Mouse (Mus musculus): ENCODE results near the gene Gm11639. TPM values are rescaled to one million over a fixed set of nuclear protein-coding genes. Genes with fewer than 3 reads are reported as not detected.

Gm11639 gene
- polyA plus RNA-seq, 1 experiment from 2014 or later, result not detected

DNA sequence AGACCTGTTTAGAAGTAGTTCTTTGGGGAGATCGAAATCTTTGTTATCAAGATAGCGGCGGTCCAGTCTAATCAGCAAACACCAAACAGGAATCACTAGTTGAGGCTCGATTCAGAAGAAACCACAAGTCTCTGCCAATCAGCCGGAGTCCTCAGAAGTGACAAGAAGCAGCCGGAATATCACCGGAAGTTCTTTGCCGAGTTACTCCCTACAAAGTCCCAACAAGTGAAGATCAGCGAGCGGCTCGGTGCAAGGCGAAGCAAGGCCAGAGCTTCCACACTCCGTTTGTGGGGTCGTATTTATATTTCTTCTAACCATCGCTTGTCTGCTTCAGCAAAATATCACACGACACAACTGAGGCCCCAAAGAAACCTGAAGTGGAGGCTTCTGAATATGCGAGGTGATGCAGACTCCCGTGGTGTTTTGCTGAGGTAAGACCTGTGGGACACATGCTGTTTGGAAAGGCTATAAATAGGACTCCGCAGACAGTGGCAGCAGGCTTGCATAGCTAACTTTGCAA, 471.3 kb downstream of the Gm11639 start:
- Histone ChIP-seq H3K9ac (ENCODE audit: low read depth, low read length) (no peak overlapping the region), H3K4me1 (replicated peaks; ENCODE audit: control insufficient read depth, insufficient read depth, low read length) (peaks cover 6% of the 10 kb centered on the region; the same call in 1 of the 2 replicates), H3K27me3 (ENCODE audit: control insufficient read depth, insufficient read depth, low read length) (no peaks in the 10 kb centered on the region), H3K27ac (ENCODE audit: low read depth, low read length) (no peak overlapping the region), H3K4me3 (ENCODE audit: low read depth, low read length) (no peak overlapping the region), H3K4me2 (replicated peaks; ENCODE audit: low read depth, low read length) (no peak overlapping the region), H3K9me3 (ENCODE audit: control insufficient read depth, low read length) (no peaks in the 10 kb centered on the region), H3K36me3 (ENCODE audit: control insufficient read depth, insufficient read depth, low read length) (no peaks in the 10 kb centered on the region)
- WGBS, result 86% methylated on average over 19 of the region's 19 CpGs
- ATAC-seq (ENCODE audit: low FRiP score) (no peak), DNase-seq (ENCODE audit: low spot score) (no peak)

DNA sequence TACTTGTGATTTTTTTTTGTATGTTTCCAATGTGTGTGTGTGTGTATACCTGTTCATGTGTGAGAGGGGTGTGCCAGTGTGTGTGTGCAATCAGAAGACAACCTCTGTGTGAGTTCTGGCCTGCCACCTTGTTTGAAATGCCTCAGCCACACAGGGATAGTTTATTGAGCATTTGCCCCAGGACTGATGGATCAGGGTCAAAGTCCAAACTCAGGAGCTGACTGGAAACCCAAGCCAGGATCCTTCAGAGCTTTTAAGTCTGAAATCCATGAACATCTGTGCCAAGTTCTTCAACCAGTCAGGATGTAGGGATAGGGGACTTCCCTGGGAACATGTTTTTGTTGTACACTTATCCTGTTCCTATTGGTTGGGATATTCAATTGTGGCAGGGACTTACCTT, 472.5 kb downstream of the Gm11639 start:
- Histone ChIP-seq H3K4me1 (replicated peaks; ENCODE audit: control insufficient read depth, insufficient read depth, low read length) (peaks cover 5% of the 10 kb centered on the region; the same call in 1 of the 2 replicates), H3K27me3 (ENCODE audit: control insufficient read depth, insufficient read depth, low read length) (no peaks in the 10 kb centered on the region), H3K36me3 (ENCODE audit: control insufficient read depth, insufficient read depth, low read length) (no peaks in the 10 kb centered on the region), H3K4me2 (replicated peaks; ENCODE audit: low read depth, low read length) (no peak overlapping the region), H3K27ac (ENCODE audit: low read depth, low read length) (no peak overlapping the region), H3K9ac (ENCODE audit: low read depth, low read length) (no peak overlapping the region), H3K9me3 (ENCODE audit: control insufficient read depth, low read length) (0 out of 2 replicates have a peak, but pooled peaks cover 2% of the 10 kb centered on the region), H3K4me3 (ENCODE audit: low read depth, low read length) (no peak overlapping the region)
- DNase-seq (ENCODE audit: low spot score), result no peak
- no peak for ATAC-seq (ENCODE audit: low FRiP score)

DNA sequence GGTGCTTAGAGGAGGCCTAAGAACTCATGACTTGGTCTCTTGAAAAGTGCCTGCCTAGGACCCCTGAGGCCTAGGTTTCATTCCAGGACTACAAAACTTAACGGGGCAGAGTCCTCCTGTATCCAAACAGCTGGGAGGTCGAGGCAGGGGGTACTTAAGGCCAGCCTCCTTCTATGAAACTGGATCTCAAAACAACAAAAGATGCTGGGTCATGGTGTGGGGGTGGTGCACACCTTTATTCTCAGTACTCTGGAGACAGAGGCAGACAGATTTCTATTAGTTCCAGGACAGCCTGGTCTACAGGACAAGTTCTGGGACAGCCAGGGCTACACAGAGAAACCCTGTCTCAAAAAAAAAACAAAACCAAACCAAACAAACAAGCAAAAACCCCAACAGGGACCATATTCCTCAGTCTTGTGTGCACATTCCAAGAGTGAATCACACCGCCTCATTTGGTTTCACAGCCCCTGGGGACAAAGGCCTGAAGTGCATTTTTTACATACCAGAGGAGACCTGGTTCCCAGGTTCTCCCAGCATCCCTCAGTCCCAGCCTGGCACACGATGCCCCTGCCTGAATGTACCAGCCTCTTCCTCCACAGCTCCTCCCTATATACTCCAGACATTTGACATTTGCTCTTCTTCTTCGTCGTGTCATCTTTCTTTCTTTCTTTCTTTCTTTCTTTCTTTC, 474.3 kb downstream of the Gm11639 start:
- H3K4me3 ChIP-seq (ENCODE audit: low read depth, low read length), result no peak overlapping the region
- 61% methylated on average over 6 of the region's 6 CpGs for whole genome bisulfite sequencing
- no peaks in the 10 kb centered on the region for H3K36me3 ChIP-seq (ENCODE audit: control insufficient read depth, insufficient read depth, low read length)
- H3K9me3 ChIP-seq (ENCODE audit: control insufficient read depth, low read length), result 0 out of 2 replicates have a peak, but pooled peaks cover 2% of the 10 kb centered on the region
- H3K27ac ChIP-seq (ENCODE audit: low read depth, low read length), result no peak overlapping the region
- ATAC-seq (ENCODE audit: low FRiP score), result no peak
- no peak overlapping the region for H3K9ac ChIP-seq (ENCODE audit: low read depth, low read length)
- DNase-seq (ENCODE audit: low spot score), result no peak
- no peaks in the 10 kb centered on the region for H3K27me3 ChIP-seq (ENCODE audit: control insufficient read depth, insufficient read depth, low read length)
- no peak overlapping the region for H3K4me2 ChIP-seq (replicated peaks; ENCODE audit: low read depth, low read length)
- no peaks in the 10 kb centered on the region for H3K4me1 ChIP-seq (replicated peaks; ENCODE audit: control insufficient read depth, insufficient read depth, low read length)

DNA sequence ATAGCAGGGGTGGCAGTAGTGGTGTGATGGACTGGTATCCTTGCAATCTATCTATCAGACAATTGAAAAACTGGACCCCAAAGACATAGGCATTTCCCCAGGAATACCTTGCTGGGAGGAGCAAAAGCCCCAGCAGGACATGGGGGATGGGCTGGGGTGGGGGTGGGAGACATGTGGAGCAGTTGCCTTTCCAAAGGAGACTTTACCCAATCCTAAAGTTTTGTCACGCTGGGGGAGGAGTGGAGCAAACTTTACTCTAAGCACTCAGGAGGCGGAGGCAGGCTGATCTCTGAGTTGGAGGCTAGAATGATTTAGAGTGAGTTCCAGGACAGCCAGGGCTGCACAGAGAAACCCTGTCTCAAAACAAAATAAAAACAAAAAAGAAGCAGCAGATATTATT, 475.9 kb downstream of the Gm11639 start:
- no peak overlapping the region for H3K4me3 ChIP-seq (ENCODE audit: low read depth, low read length)
- 79% methylated on average over 2 of the region's 2 CpGs for WGBS

DNA sequence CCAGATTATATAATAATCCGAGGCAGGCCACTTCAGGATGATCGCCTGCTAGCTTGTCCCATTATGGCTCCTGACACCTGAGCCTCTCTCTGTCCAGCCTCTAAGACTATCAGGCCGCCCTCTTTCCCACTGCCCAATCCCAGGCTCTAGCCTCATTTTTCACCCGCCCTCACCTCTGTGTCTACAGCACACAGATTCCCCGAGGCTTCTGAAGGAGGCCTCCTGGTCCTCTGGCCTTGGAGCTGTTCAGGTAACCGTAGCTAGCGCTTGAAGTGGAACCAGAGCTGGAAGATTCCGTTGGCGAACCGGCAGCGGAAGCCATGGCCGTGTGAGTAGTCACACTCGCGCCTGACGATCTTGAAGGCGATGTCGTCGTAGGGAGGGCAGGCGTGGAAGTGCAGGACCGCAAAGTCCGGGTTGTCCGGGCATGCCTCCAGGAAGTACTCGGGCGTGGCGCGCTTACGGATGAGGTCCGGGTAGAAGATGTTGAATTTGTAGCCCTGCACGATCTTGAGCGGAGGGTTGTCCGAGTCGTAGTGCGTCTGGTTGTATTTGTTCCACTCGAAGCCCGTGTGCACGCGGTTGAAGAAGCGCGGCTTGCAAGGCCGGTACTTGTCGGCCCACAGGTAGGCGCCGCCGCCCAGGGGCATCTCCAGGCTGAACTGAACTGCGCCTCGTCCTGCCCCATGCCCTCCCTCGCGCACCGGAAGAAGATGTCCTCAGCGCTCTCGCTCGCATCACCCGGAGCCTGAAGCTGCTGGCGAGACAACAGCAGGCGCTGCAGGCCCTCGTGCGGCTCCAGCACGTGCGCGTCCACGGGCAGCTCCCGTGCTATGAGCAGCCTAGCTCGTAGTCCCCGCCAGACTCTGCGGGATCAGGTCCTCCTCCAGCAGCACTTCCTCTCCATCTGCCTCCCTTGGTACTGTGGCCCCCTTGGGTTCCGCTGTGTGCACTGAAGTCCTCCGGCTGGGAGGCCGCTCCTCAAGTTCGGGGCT, 479.3 kb downstream of the Gm11639 start:
- Histone ChIP-seq H3K4me3 (ENCODE audit: low read depth, low read length) (no peak overlapping the region), H3K27ac (ENCODE audit: low read depth, low read length) (no peak overlapping the region), H3K36me3 (ENCODE audit: control insufficient read depth, insufficient read depth, low read length) (no peaks in the 10 kb centered on the region), H3K9me3 (ENCODE audit: control insufficient read depth, low read length) (0 out of 2 replicates have a peak, but pooled peaks cover 2% of the 10 kb centered on the region), H3K27me3 (ENCODE audit: control insufficient read depth, insufficient read depth, low read length) (no peaks in the 10 kb centered on the region), H3K9ac (ENCODE audit: low read depth, low read length) (no peak overlapping the region), H3K4me2 (replicated peaks; ENCODE audit: low read depth, low read length) (no peak overlapping the region), H3K4me1 (replicated peaks; ENCODE audit: control insufficient read depth, insufficient read depth, low read length) (no peaks in the 10 kb centered on the region)
- DNase-seq (ENCODE audit: low spot score) (no peak), ATAC-seq (ENCODE audit: low FRiP score) (no peak)
- 80% methylated on average over 69 of the region's 69 CpGs for WGBS

More for the DNA sequence above, 475.9 kb downstream of the Gm11639 start:
- Histone ChIP-seq H3K9ac (ENCODE audit: low read depth, low read length) (no peak overlapping the region), H3K9me3 (ENCODE audit: control insufficient read depth, low read length) (0 out of 2 replicates have a peak, but pooled peaks cover 2% of the 10 kb centered on the region), H3K36me3 (ENCODE audit: control insufficient read depth, insufficient read depth, low read length) (no peaks in the 10 kb centered on the region), H3K4me2 (replicated peaks; ENCODE audit: low read depth, low read length) (no peak overlapping the region), H3K4me1 (replicated peaks; ENCODE audit: control insufficient read depth, insufficient read depth, low read length) (no peaks in the 10 kb centered on the region), H3K27ac (ENCODE audit: low read depth, low read length) (no peak overlapping the region), H3K27me3 (ENCODE audit: control insufficient read depth, insufficient read depth, low read length) (no peaks in the 10 kb centered on the region)
- no peak for ATAC-seq (ENCODE audit: low FRiP score)
- DNase-seq (ENCODE audit: low spot score), result no peak

DNA sequence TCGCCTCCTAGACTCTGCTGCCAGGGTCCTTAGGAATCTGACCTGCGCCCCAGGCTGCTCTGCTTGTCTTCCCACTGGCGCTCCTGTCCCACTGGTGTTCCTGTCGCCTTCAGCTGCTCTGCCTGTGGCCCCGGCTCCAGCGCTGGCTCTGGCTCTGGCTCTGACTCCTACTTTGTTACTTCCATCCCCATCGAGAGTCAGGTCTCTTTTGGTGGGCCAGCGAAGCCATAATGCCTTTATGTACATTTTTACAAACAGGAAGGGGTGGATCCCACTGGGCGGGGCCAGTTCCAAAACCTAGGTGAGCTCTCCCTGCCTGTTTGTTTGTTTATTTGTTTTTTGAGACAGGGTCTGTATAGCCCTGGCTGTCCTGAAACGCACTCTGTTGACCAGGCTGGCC, 481.3 kb downstream of the Gm11639 start:
- WGBS, result 85% methylated on average over 10 of the region's 10 CpGs
- Histone ChIP-seq H3K4me3 (ENCODE audit: low read depth, low read length) (no peak overlapping the region), H3K36me3 (ENCODE audit: control insufficient read depth, insufficient read depth, low read length) (no peaks in the 10 kb centered on the region), H3K27me3 (ENCODE audit: control insufficient read depth, insufficient read depth, low read length) (no peaks in the 10 kb centered on the region), H3K27ac (ENCODE audit: low read depth, low read length) (no peak overlapping the region), H3K4me2 (replicated peaks; ENCODE audit: low read depth, low read length) (no peak overlapping the region), H3K4me1 (replicated peaks; ENCODE audit: control insufficient read depth, insufficient read depth, low read length) (no peaks in the 10 kb centered on the region), H3K9ac (ENCODE audit: low read depth, low read length) (no peak overlapping the region), H3K9me3 (ENCODE audit: control insufficient read depth, low read length) (0 out of 2 replicates have a peak, but pooled peaks cover 2% of the 10 kb centered on the region)
- DNase-seq (ENCODE audit: low spot score), result no peak
- no peak for ATAC-seq (ENCODE audit: low FRiP score)

Other genes starting within 250 kb of the Gm11639 start
- gene Kansl1, start 216.8 kb upstream of the Gm11639 start, polyA plus RNA-seq (2014; fragmentation: Nextera tagmentation; extraction: Ambion mirVana), result 29.8 and 31.3 TPM in 2 replicates
- 54.3 and 58.6 TPM in 2 replicates for gene Cdc27, start 135.1 kb upstream of the Gm11639 start, polyA plus RNA-seq (2014; fragmentation: Nextera tagmentation; extraction: Ambion mirVana)
- 3.4 and 4.5 TPM in 2 replicates for gene Myl4, start 135.0 kb upstream of the Gm11639 start, polyA plus RNA-seq (2014; fragmentation: Nextera tagmentation; extraction: Ambion mirVana)
- gene Itgb3, start 77.7 kb upstream of the Gm11639 start, polyA plus RNA-seq (2014; fragmentation: Nextera tagmentation; extraction: Ambion mirVana), result 1.3 and 1.4 TPM in 2 replicates